Mouse (Mus musculus): ENCODE measurements around the gene Siglecg.

Gene Siglecg

DNA sequence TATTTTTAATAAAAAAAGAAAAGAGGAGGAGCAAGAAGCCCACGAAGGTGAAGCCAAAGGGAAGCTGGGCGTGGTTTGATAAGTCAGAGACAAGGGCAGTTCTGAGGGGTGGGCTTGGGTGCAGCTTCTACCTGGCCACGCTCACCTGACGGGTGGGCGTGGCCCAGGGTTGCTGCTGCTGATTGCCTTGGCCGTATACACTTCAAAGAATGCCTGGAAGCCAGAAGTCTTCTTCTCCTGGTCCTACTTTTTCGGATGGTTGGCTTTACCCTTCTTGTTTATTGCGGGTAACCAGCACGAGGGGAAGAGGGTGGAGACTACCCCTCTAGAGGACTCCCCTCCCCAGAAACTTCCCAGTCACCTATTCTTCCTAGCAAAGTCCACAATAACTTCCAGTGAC is 34.7 kb downstream of the Siglecg start:
- DNase-seq (ENCODE audit: low spot score) = no peak

DNA sequence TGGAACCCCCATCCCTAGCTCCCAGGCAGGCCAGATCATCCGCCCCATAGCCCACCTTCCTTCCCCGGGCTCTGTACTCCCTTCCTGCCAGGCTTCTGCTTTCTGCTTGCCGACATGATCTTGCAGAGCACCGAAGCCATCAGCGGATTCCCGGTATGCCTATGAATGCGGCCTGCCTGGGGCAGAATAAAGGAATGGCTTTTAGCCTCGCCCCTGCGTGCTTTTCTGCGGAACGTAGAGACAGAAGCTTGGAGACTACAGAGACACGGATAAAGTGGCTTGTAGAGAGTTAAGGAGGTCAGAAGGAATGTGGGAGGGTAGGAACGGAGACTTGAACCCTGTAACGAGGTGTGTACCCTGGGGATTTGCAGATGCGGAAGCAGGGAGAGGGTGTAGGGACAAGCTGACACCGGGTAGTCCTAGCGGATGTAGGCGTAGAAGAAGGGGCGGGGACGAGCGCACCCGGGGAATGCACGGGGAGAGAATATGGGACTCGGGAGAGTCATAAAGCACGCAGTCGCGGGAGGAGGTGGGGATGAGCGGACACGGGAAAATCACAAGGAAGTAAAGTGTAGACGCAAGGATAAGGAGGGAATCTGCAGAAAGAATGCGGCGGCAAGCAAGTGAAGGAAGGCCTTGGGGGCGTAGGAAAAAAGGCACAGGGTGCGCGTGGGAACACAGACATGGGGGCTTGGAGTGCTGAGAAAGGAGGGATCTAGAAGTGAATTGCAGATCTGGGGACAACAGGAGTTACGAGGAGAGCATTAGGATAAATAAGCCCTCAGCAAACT is 35.3 kb downstream of the Siglecg start:
- peak; percentile 77 for DNase-seq (ENCODE audit: low spot score)

DNA sequence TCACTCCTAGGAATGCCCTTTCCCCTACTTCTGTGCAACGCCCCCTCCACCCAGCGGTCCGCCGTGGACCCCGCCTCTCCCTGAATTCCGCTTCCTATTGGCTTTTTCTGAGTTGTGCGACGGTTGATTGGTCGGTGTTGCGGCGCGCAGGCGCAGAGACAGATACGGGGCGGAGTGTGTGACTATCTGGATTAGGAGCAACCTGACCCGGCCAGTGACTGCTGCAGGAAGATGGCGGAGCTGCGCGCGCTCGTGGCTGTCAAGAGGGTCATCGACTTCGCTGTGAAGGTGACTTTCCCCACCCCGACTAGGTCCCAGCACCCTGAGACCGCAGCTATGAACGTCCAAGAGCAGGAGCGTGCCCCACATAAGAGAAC is 35.9 kb downstream of the Siglecg start, which contains the start of the genes Etfb and Gm45233:
TSS of gene Etfb (plus strand) at position 167 of the 377 bp plus-strand sequence.
TSS of gene Gm45233 (plus strand) at position 212 of the 377 bp plus-strand sequence.
- DNase-seq (ENCODE audit: low spot score) = peak; percentile 94

DNA sequence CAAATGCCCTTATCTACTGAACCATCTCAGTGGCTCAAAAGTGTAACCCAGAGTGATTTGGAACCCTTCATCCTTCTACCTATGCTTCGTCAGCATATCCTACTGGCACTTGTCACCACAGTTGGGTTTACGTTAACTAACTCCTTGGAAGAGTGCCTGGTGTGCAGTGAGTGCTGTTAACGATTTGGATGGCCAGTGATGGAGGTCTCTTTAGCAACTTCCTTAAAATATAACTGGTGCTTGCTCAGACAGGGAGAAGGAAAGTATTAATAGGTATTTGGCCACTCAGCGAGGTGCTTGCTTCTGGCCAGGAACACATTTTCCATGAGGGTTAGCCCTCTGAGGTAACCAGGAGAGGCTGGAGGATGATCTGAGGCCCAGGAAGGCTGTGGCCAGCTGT is 39.8 kb downstream of the Siglecg start:
- no peak for DNase-seq (ENCODE audit: low spot score)

DNA sequence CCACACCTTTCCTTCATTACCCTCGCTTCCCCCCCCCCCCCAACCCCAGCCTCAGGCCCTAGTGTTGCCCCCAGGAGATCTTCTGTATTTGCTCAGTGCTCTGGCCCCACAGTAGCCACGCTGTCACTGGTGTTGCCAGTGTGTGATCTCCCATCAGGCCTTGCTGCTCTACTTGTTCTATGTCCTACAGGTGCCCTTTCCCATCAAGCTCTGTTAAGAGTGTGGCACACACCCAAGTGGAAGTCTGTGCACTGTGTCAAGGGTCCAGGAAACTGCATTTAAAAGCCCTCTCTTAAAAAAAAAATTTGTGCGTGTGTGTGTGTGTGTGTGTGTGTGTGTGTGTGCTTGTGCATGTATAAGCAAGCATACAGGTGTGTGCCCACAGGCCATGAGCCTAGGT is 40.2 kb downstream of the Siglecg start:
- DNase-seq (ENCODE audit: low spot score) = no peak

DNA sequence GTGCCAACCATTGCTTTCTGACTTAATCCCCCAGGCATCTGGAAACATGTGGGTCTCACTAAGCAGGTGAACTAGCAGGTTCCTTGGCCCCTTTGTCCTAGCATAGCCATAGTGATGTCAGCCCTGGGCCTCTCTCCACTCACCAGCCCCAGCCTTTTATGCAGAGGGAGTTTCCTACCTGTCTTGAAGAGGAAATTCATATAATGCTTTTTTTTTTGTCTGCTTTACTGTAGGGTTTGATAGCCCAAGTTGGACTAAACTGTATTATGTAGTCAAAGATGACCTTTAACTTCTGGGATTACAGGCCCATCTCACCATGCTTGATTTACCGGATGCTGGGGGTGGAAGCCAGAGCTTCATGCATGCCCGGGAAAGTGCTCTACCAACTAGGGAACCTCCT is 41.8 kb downstream of the Siglecg start:
- no peak for DNase-seq (ENCODE audit: low spot score)

DNA sequence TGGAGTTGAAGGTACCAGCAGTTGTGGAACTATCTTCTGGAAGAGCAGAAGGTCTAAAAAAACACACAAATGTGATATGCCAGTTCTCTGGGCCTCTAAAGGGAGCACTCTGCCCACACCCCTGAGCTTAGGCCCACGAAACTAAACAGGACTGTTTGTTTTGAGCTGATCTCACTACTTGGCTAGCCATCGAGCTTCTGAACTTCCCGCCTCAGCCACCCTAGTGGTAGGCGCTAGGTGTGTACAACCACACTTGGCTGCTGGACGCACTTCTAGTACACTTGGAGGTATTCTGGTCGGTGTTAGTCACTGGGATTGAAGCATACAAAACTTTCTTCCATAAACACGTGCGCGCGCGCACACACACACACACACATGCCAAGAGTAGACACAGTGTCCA is 43.7 kb downstream of the Siglecg start:
- DNase-seq (ENCODE audit: low spot score) = no peak

DNA sequence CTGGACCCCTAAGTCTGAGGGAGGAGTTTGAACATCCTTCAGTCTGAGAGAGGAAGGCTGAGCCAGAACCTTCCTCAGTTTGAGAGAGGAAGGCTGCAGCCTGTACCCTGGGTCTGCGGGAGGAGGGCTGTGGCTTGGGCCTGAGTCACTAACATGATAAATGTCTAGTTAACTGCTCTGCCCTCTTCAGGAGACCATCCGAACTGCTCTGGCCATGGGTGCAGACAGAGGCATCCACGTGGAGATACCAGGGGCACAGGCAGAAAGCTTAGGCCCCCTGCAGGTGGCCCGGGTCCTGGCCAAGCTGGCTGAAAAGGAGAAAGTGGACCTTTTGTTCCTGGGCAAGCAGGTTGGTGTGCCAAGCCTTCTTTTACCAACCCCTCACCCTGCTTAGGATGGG is 44.6 kb downstream of the Siglecg start:
- no peak for DNase-seq (ENCODE audit: low spot score)

DNA sequence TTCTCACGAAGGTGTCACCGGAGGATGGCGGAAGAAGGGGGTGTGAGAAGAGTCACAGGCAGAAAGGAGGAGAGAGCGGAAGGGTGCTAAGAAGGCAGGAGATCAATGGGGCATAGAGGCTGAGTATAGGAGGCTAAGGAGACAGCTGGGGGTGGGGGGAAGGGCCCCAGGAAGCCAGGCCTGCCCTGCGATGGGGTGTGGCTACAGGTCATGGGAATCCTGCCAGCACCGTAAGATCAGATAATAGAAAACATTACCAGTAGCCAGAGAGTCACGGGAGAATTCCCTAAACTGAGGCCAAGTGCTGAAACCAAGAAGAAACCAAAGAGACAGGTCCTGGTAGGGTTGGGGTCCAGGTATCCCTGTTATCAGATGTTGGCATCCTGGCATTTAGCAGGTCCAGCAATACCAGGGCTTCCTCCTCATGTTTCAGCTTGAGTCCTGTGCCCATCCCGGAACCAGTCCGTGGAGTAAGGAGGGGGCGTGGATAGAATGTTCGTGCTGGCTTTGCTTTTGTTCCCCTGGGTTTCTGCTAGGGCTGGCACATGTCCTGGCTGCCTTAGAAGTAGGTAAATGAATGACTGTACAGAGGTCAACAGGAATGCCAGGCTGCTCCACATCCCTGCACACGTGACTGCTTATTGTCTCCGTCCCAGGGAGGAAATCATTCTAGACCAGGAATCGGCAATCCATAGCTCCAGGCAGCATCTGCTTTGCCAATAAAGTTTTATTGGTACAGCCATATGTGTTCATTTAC is 45.8 kb downstream of the Siglecg start:
- no peak for DNase-seq (ENCODE audit: low spot score)

DNA sequence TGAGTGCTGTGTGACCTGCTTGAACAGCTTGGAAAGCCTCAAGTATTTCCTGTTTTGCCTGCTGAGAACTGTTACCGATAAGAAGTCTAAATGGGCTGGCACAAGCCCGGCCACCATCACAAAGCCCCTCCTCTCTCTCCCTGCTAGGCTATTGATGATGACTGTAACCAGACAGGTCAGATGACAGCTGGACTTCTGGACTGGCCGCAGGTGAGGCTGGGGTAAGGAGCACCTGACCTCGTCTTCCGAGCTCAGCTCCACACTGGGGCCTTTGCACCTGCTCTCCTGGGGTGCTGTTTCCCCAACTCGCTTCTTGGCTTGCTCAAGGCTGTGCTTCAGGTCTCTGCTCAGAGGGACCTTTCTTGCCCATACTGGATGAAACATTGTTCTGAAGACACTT is 46.4 kb downstream of the Siglecg start:
- DNase-seq (ENCODE audit: low spot score) = no peak

DNA sequence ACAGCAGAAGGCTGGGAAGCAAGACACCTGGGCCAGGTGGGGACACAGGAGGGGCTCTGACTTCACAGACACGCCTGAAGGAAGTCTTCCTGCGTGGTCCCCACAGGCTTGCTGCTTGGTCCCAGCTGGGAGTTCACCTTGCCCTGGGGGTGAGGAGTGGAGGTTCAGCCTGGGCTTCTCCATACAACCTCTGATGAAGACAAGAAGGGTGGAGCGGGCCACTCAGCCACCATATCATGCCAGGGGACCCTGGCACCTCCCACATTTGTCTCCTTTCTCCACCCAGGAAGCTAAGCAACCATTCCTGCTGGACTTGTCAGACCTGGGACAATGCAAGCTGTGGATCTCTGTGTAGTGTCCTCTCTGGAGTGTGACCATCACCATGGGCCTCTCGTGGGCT is 54.8 kb downstream of the Siglecg start, which contains the start of gene Vsig10l:
TSS of gene Vsig10l (plus strand) at position 301 of the 400 bp plus-strand sequence.
- no peak for DNase-seq (ENCODE audit: low spot score)

DNA sequence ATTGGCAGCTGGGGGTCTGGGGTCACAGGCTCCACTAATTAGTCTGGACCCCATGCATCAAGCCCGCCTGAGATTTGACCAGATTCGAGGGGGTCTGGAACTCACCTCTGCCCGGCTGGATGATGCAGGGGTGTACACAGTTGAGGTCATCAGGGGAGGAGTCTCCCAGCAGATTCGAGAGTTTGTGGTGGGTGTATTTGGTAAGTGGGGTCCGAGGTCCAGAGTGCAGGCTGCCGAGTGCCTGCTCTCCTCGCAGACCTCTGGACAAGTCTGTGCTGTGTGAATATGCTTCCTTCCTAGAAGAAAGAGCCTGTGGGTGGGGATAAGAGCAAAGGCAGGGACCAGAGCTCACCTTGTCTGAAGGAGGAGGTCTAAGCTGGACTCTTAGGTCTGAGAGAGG is 56.0 kb downstream of the Siglecg start:
- no peak for DNase-seq (ENCODE audit: low spot score)

DNA sequence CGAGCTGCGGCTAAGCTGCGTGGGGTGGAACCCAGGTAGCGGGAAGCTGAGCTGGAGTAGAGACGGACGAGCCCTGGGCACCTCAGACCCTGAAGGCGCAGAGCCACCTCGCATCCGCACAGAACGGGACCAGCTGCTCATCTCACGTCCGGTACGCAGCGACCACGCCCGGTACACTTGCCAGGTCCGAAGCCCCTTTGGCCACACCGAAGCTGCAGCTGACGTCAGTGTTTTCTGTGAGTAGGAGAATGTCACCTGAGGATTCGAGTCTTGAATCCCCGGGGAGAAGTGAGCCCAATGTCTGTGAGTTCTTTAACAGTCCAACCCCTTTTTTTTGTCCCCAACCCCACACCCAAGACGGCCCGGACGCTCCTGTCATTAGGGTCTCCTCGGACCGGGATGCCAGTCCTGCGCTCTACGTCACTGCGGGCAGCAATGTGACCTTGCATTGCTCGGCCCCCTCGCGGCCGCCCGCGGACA is 56.9 kb downstream of the Siglecg start:
- no peak for DNase-seq (ENCODE audit: low spot score)

DNA sequence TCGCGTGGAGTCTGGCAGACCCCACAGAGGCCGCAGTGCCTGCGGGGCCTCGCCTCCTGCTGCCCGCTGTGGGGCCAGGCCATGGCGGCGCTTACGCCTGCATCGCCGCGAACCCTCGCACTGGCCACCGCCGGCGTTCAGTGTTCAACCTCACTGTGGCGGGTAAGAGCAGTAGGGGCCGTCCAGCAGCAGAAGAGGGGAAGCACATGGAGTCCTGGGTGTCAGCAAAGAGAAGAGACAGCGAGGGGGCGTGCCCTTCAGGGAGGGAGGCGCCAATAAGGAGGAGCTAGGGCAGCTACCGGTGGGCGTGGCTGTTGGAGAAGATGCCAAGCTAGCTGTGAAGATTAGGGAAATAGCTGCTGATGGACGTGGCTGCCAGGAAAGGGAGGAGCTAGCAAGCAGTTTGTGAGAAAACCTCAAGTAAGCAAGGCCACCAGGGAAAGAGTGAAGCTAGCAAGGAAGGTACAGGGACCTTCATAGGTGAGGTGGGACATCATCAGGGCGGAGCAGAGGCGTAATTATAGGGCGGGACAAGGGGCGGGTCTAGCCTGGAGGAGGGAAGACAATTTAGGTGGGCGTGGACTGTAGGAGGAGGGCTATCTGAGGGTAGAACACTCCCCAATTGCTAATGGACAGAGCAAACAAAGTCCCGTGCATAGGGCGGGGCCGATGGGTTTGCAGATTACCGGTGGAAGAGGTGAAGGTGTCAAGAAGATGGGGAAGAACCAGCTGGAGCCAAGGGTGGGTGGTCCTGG is 57.5 kb downstream of the Siglecg start:
- peak; percentile 83 for DNase-seq (ENCODE audit: low spot score)

DNA sequence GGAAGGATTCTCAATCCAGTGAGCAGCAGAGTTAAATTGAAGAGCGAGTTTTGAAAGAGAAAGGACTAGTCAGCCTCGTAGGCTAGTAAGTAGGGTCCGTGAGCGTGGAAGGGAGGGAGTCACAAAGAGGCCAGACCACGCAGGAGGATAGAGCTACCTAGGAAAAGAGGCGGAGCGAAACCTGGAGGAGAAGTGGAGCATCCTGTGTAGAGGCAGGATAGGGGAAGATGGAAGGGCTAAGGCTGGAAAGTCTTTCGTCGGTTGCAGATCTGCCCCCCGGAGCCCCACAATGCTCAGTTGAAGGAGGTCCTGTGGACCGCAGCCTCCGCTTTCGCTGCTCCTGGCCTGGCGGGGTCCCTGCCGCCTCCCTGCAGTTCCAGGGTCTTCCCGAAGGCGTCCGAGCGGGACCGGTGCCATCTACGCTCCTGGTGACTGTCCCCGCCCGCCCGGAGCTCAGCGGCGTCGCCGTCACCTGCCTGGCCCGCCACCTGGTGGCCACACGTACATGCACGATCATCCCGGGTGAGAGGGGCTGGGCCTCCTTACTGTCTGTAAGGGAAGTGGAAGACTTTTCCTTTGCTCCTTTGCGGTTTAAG is 58.2 kb downstream of the Siglecg start:
- peak; percentile 67 for DNase-seq (ENCODE audit: low spot score)
